Mouse (Mus musculus): ENCODE data around the gene Pigw. TPM values are rescaled to one million over a fixed set of nuclear protein-coding genes. Genes with fewer than 3 reads are reported as not detected.

Pigw gene
- total RNA-seq (2021): 10.5 and 11.8 TPM in 2 replicates
- long read RNA-seq, partial matches to known transcripts: 0 of 8 reads
- long read RNA-seq, other reads (novel, unspliced or antisense): 4 of 8 reads

- peak; percentile 86 for DNase-seq
These were observed at the start of gene Pigw, which contains the start of gene Myo19 for GRCm38 (mm10) chr11:84879772-84880464. Gene Pigw, minus strand, starts transcription at chr11:84880285. Gene Myo19, plus strand, starts transcription at chr11:84880148.

DNA sequence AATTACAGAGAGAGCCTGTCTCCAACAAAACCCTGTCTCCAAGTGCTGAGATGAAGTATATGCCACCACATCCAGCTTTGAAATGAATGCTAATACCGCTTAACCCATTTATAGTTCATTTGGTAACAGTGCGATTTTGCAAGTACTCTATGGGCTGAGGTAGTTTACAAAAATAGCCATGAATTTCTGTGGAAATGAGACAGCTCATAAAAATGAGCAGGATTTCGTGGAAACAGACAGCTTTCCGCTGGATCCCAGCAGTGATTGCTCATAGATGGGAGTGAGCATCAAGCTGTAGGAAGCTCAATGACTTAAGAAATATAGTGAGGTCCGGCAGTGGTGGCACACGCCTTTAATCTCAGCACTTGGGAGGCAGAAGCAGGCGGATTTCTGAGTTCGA lies 40.9 kb upstream of the Pigw start:
- DNase-seq: no peak

DNA sequence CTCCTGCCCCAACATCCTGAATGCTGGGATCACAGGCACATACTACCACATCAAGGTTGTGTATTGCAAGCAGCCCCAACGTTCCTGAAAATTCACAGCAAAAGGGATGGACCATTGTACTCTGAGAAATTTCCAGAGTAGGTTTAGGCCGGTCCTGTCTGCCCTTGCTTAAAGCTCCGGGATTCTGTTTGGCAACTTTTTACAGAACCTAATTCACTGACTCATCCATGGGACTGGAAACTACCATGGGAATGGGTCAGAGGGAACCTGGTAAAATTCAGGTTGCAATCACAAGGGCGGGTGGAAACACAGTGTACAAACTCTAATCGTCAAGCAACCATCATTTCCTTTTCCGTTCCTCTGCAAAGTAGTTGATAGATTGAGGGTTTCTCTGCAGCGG lies 39.9 kb upstream of the Pigw start:
- DNase-seq: no peak

GRCm38 (mm10) chr11:84919276-84919675 lies 39.2 kb upstream of the Pigw start:
- DNase-seq: peak; percentile 33

- peak; percentile 87 for DNase-seq
These were observed 38.3 kb upstream of the Pigw start for GRCm38 (mm10) chr11:84918425-84918824.

- no peak for DNase-seq
These were observed 36.7 kb upstream of the Pigw start for GRCm38 (mm10) chr11:84916703-84917300.

GRCm38 (mm10) chr11:84916053-84916702 lies 36.1 kb upstream of the Pigw start, which contains the start of gene Znhit3:
Gene Znhit3, minus strand, starts transcription at chr11:84916366.
- DNase-seq: peak; percentile 74

GRCm38 (mm10) chr11:84914673-84915072 lies 34.6 kb upstream of the Pigw start:
- no peak for DNase-seq

GRCm38 (mm10) chr11:84910411-84910810 lies 30.3 kb upstream of the Pigw start:
- no peak for DNase-seq

DNA sequence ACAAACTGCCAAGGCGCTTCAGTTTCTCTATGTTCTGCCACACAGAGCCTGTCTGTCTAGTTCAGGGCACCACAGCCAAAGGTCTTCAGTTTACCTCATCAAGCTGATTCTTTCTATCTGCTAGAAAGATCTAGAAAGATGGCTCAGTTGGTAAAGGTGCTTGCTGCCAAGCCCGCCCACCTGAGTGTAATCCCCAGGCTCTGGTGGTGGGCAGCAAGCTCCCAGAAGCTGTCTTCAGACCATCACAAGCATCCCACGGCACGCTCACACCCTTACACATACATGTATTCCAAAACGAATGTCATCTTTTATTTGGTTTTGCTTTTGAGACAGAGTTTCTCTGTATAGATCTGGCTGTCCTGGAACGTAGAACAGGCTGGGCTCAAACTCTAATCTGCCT lies 28.4 kb upstream of the Pigw start:
- no peak for DNase-seq

GRCm38 (mm10) chr11:84907081-84907480 lies 27.0 kb upstream of the Pigw start:
- no peak for DNase-seq

DNA sequence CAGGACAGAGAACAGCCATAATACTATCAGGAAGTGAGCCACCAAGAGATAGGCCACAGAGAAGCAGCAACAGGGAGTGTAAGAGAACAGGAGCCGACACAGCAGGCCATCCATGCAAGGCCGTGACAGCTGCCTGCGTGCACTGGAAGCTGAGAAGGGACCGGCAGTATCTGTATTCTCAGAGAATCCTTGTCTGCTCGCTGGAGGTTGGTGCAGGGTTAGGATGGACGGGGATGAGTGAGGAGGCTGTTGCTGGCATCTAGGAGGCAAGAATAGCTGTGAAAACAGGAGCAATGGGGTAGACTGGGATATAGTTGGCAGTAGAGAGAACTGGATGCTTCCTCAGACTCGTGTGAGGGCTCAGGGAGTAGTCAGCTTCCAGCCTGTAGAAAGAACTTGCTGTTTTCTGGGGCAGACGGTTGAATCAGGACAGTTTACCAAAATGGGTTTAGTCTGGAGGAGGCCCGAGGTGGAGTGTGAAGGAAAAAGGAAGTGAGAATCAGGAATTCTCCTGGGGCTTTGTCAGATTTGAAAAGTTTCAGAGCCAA lies 24.6 kb upstream of the Pigw start:
- DNase-seq: no peak

- DNase-seq: no peak
These were observed 13.0 kb upstream of the Pigw start for GRCm38 (mm10) chr11:84893113-84893512.

GRCm38 (mm10) chr11:84891705-84892104 lies 11.6 kb upstream of the Pigw start:
- no peak for DNase-seq

GRCm38 (mm10) chr11:84889492-84889891 lies 9.4 kb upstream of the Pigw start:
- DNase-seq: no peak

- no peak for DNase-seq
These were observed 7.9 kb upstream of the Pigw start for GRCm38 (mm10) chr11:84888025-84888424.

DNA sequence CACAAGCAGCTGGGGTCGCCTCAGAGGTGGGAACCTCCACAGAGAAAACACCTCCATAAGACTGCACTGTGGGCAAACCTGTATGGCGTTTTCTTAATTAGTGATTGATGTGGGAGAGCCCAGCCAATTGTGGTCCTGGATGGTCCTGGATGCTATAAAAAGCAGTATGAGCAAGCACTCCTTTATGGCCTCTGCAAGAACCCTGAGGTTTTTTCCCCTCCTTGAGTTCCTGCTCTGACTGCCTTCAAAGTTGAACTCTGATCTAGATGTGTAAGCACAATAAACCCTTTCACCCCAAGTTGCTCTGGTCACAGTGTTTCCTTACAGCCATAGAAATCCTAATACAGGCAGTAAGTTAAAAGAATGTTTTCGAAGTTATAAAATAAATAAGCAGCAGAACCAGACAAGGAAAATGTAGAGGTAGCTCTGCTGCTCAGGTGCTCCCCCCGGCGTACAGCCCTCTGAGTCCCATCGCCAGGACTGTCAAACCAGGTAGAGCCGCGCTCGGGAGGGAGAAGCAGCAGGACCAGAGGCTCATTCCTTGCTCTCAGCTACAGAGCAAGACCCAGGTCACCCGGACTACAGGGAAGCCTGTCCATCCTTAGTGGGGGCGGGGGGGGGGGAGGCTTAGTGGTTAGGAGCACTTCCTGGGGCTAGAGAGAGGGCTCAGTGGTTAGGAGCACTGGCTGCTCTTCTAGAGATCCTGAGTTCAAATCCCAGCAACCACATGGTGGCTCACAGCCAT lies 6.9 kb upstream of the Pigw start:
- no peak for DNase-seq

GRCm38 (mm10) chr11:84886236-84886635 lies 6.2 kb upstream of the Pigw start:
- no peak for DNase-seq

GRCm38 (mm10) chr11:84885238-84885637 lies 5.2 kb upstream of the Pigw start:
- no peak for DNase-seq

DNA sequence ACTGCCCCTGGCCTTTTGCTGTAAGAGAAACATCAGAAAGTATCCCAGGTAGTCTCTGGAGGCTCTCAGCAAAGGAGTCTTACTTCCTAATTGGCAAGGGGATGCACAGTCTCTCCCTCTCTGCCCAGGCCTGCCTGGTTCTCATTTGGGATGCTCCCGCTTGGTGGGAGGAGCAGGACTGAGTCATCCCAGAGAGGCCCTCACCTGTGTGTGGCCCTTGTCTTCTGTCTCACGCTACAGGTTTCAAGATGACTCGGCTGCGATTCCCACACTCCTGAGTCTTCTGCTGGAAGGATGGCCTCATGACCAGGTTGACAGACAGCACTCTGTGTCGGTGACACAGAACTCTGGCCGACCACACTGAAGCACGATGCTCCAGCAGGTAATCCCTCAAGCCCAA lies 2.3 kb upstream of the Pigw start:
- no peak for DNase-seq

GRCm38 (mm10) chr11:84880971-84881370 lies 886 bp upstream of the Pigw start:
- DNase-seq: no peak

DNA sequence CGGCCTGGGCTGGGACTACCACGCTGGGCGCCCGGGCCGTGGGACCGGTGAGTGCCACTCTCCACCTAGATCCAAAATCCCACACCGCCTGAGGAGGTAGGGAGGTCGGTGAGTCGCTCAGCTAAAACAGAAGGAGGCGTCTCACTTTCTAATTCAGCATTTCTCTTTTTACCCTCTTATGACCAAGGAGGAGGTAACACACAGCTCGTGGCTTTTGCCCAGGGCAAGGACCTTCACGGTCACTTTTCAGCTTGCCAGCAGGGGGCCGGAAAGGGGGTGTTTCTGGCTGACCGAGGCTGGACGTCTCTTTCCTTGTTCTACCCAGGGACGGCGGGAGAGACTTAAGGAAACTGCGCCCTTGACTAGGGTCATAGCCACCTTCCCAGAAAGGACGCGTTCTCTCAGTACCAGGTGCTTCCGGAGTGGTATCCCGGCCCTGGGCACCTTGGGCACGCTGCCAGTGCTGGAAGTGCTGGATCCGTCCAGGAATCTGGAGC lies 428 bp upstream of the Pigw start:
- peak; percentile 53 for DNase-seq

Measured in adrenal gland, postnatal 25 days (tissue).